Mouse (Mus musculus) G1E (cell line): ENCODE data around the gene Tepp.

Experiments used
- CTCF ChIP-seq: IDR thresholded peaks from 2 replicates; pipeline ENCODE4 v1.5.1; 2012; ENCODE audit warnings: low read depth, low read length, inconsistent platforms, mixed read lengths
- GATA1 ChIP-seq: IDR thresholded peaks from 2 replicates; pipeline ENCODE4 v1.6.1; 2012; ENCODE audit warnings: borderline replicate concordance, low read length, inconsistent platforms, mixed read lengths
- POLR2AphosphoS5 ChIP-seq: IDR thresholded peaks from 2 replicates; pipeline ENCODE4 v1.6.1; 2012; ENCODE audit warnings: low read depth, low read length, inconsistent platforms; ENCODE audit not compliant: insufficient replicate concordance

DNA sequence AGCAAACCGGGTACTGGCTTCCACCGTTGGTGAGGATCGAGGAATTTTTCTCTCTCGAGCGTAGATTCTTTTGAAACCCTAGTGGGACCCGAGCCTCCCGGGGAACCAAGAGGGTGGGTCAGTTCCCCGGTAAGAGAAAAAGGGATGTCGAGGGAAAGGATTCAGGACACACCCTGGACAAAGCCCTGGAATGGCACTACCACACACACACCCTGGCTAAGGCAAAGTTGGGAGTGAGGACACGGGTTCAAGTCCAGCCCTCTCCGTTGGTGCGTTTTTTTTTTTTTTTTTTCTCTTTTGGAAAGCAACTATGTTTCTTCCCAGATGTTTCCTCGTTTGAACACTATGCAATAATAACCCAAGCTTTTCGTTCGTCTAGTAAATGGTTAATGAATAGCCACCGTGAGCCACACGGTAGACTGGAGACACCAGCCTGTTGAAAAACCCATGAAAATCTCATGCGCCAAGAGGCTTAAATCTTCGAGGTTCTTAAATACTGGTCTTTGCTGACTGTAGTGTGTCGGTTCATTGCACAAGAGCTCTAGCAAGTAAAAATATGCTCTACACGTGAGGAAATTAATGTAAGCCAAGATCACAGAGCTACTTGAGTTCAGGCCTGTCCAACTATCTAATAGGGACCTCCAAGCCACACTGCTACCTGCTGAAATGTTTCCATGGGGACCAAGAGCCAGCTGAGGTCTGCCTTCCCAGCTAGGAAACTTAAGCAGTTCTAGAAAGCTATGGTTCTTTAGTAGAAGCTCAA lies 22.3 kb downstream of the Tepp start:
- no peak for TF ChIP-seq CTCF
- TF ChIP-seq POLR2AphosphoS5: no peak
- TF ChIP-seq GATA1: no peak
